Mouse (Mus musculus) forebrain, embryonic 13.5 days (tissue): ENCODE measurements around the gene Psmd9. TPM values are rescaled to one million over a fixed set of nuclear protein-coding genes. Genes with fewer than 3 reads are reported as not detected.
A peak's percentile ranks its signal among the peaks of the same experiment; 100 is the strongest.

ENCODE experiments used
- ATAC-seq: fragments of 200-750 bp; cut with Nextera tagmentation; 2 replicates; pipeline ENCODE4 v1.8.0; 2017
- H3K27ac ChIP-seq: fragments of 300-500 bp; sonication (generic); 2 replicates; pipeline ENCODE4 v1.5.1; 2015; ENCODE audit warnings: inconsistent platforms, mild to moderate bottlenecking, moderate library complexity
- H3K27me3 ChIP-seq: fragments of 300-500 bp; sonication (generic); 2 replicates; pipeline ENCODE4 v1.6.1; 2015; ENCODE audit warnings: mild to moderate bottlenecking, inconsistent platforms
- H3K36me3 ChIP-seq: fragments of 300-500 bp; sonication (generic); 2 replicates; pipeline ENCODE4 v1.6.1; 2015; ENCODE audit warnings: mild to moderate bottlenecking, inconsistent platforms; ENCODE audit not compliant: poor library complexity, severe bottlenecking
- H3K4me1 ChIP-seq: fragments of 300-500 bp; sonication (generic); 2 replicates; pipeline ENCODE4 v1.6.1; 2015; ENCODE audit warnings: inconsistent platforms
- H3K4me2 ChIP-seq: fragments of 300-500 bp; sonication (generic); 2 replicates; pipeline ENCODE4 v1.6.1; 2015; ENCODE audit warnings: inconsistent platforms, mild to moderate bottlenecking, moderate library complexity
- H3K4me3 ChIP-seq: fragments of 300-500 bp; sonication (generic); 2 replicates; pipeline ENCODE4 v1.5.1; 2015; ENCODE audit warnings: mild to moderate bottlenecking, inconsistent platforms
- H3K9ac ChIP-seq: fragments of 300-500 bp; sonication (generic); 2 replicates; pipeline ENCODE4 v1.6.1; 2015; ENCODE audit warnings: mild to moderate bottlenecking, inconsistent platforms
- H3K9me3 ChIP-seq: fragments of 300-500 bp; sonication (generic); replicated peaks from 2 replicates; pipeline ENCODE4 v1.6.1; 2016; ENCODE audit warnings: inconsistent platforms
- WGBS: fragments of 180-500 bp; shearing (Covaris S2); methylation state at CpG from one replicate; pipeline ENCODE4 v1.1.7; 2015; 5-methylcytosine and 5-hydroxymethylcytosine counted together
- polyA plus RNA-seq: library from polyadenylated mRNA; unstranded; fragments of >200 nt; fragmentation: Nextera tagmentation; extraction: Ambion mirVana; gene quantifications from 2 replicates; pipeline ENCODE4 v1.2.1, GENCODE M21; 2015

Psmd9 gene
- 75.5 and 77.3 TPM in 2 replicates for polyA plus RNA-seq

GRCm38 (mm10) chr5:123169284-123169683 is at the start of gene Psmd9:
Gene Psmd9, plus strand, starts transcription at chr5:123169413.
- H3K36me3 ChIP-seq, result peaks cover 26% of the 10 kb centered on the region

GRCm38 (mm10) chr5:123120624-123121215 is 48.5 kb upstream of the Psmd9 start:
- H3K36me3 ChIP-seq, result peaks cover 31% of the 10 kb centered on the region
- no peaks in the 10 kb centered on the region for H3K27me3 ChIP-seq
- H3K4me2 ChIP-seq, result no peak overlapping the region
- no peak overlapping the region for H3K27ac ChIP-seq
- H3K9ac ChIP-seq, result no peak overlapping the region
- 66% methylated on average over 7 of the region's 7 CpGs for WGBS
- H3K9me3 ChIP-seq, result no peaks in the 10 kb centered on the region; the same call in 1 of the 2 replicates
- no peak for ATAC-seq
- no peak overlapping the region for H3K4me3 ChIP-seq
- H3K4me1 ChIP-seq, result no peaks in the 10 kb centered on the region

More at GRCm38 (mm10) chr5:123169284-123169683, at the start of gene Psmd9:
- 81% methylated on average over 5 of the region's 5 CpGs for WGBS
- ATAC-seq, result no peak
- H3K4me2 ChIP-seq, result no peak within 1 kb of the TSS
- H3K27ac ChIP-seq, result no peak within 1 kb of the TSS
- no peaks in the 10 kb centered on the region for H3K9me3 ChIP-seq
- H3K4me1 ChIP-seq, result peaks cover 12% of the 10 kb centered on the region
- no peak within 1 kb of the TSS for H3K4me3 ChIP-seq
- no peaks in the 10 kb centered on the region for H3K27me3 ChIP-seq
- no peak within 1 kb of the TSS for H3K9ac ChIP-seq

DNA sequence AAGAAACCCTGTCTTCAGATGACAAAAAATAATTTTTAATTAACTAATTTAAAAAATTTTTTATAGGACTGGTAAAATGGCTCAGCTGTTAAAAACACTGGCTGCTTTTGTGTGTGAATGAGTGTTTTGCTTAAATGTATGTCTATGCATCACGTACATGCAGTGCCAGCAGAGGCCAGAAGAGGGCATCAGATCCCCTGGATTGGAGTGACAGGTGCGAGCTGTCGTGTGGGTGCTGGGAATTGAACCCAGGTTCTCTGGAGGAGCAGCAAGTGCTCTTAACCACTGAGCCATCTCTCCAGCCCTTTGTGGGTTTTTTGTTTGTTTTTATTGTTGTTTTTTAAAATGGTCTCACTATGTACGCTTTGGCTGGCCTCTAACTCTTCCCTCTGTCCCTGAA is 47.0 kb upstream of the Psmd9 start:
- Histone ChIP-seq H3K36me3 (peaks cover 41% of the 10 kb centered on the region), H3K4me2 (no peak overlapping the region)

GRCm38 (mm10) chr5:123125105-123125504 is 44.1 kb upstream of the Psmd9 start:
- Histone ChIP-seq H3K9me3 (no peaks in the 10 kb centered on the region; the same call in 1 of the 2 replicates), H3K4me1 (no peaks in the 10 kb centered on the region), H3K36me3 (peaks cover 62% of the 10 kb centered on the region), H3K27me3 (no peaks in the 10 kb centered on the region), H3K4me2 (no peak overlapping the region), H3K27ac (no peak overlapping the region), H3K9ac (no peak overlapping the region), H3K4me3 (no peak overlapping the region)
- WGBS, result 87% methylated on average over 6 of the region's 6 CpGs
- no peak for ATAC-seq

More for the DNA sequence above, 47.0 kb upstream of the Psmd9 start:
- no peaks in the 10 kb centered on the region; the same call in 1 of the 2 replicates for H3K9me3 ChIP-seq
- no peak overlapping the region for H3K27ac ChIP-seq
- no peak overlapping the region for H3K9ac ChIP-seq
- no peak overlapping the region for H3K4me3 ChIP-seq
- no peak for ATAC-seq
- WGBS, result 82% methylated on average over 4 of the region's 4 CpGs
- no peaks in the 10 kb centered on the region for H3K4me1 ChIP-seq
- no peaks in the 10 kb centered on the region for H3K27me3 ChIP-seq

- ATAC-seq, result no peak
- H3K36me3 ChIP-seq, result peaks cover 69% of the 10 kb centered on the region
- 87% methylated on average over 18 of the region's 18 CpGs for WGBS
These were observed 43.4 kb upstream of the Psmd9 start for GRCm38 (mm10) chr5:123125638-123126406.

DNA sequence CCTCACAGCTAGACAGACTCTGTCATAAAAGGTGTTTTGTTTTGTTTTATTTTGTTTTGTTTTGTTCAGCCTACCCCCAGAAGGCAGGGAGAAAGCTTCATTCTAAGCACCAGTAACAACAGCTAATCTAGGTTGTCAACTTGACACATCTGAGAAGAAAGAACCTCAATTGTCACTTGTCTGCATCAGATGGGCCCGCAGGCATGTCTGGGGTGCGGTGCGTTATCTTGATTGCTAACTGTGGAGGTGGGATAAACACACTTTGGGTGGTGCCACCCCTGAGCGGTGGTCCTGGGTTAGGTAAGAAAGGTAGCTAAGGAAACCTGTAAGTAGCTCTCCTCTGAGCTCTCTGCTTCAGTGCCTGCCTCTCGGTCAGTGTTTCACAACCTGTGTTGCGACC is 42.2 kb upstream of the Psmd9 start:
- peaks cover 8% of the 10 kb centered on the region for H3K4me1 ChIP-seq
- 79% methylated on average over 6 of the region's 6 CpGs for WGBS
- peaks cover 73% of the 10 kb centered on the region for H3K36me3 ChIP-seq
- H3K9ac ChIP-seq, result no peak overlapping the region
- no peak overlapping the region for H3K27ac ChIP-seq
- no peak overlapping the region for H3K4me3 ChIP-seq
- H3K4me2 ChIP-seq, result no peak overlapping the region
- no peaks in the 10 kb centered on the region for H3K27me3 ChIP-seq
- no peak for ATAC-seq
- no peaks in the 10 kb centered on the region; the same call in 1 of the 2 replicates for H3K9me3 ChIP-seq

More at GRCm38 (mm10) chr5:123125638-123126406, 43.4 kb upstream of the Psmd9 start:
- Histone ChIP-seq H3K9me3 (no peaks in the 10 kb centered on the region; the same call in 1 of the 2 replicates), H3K4me2 (no peak overlapping the region), H3K4me3 (no peak overlapping the region), H3K9ac (no peak overlapping the region), H3K27ac (no peak overlapping the region), H3K27me3 (no peaks in the 10 kb centered on the region), H3K4me1 (no peaks in the 10 kb centered on the region)

GRCm38 (mm10) chr5:123128426-123129169 is 40.6 kb upstream of the Psmd9 start:
- Histone ChIP-seq H3K36me3 (peaks cover 63% of the 10 kb centered on the region), H3K9ac (no peak overlapping the region), H3K9me3 (no peaks in the 10 kb centered on the region)

GRCm38 (mm10) chr5:123129170-123129757 is 39.9 kb upstream of the Psmd9 start:
- 85% methylated on average over 10 of the region's 10 CpGs for WGBS
- no peak overlapping the region for H3K9ac ChIP-seq
- no peak for ATAC-seq
- H3K4me1 ChIP-seq, result peaks cover 30% of the 10 kb centered on the region
- H3K27me3 ChIP-seq, result no peaks in the 10 kb centered on the region
- no peak overlapping the region for H3K27ac ChIP-seq
- no peak overlapping the region for H3K4me3 ChIP-seq
- no peak overlapping the region for H3K4me2 ChIP-seq
- peaks cover 64% of the 10 kb centered on the region for H3K36me3 ChIP-seq
- H3K9me3 ChIP-seq, result no peaks in the 10 kb centered on the region

More at GRCm38 (mm10) chr5:123128426-123129169, 40.6 kb upstream of the Psmd9 start:
- Histone ChIP-seq H3K4me3 (no peak overlapping the region), H3K27ac (no peak overlapping the region), H3K27me3 (no peaks in the 10 kb centered on the region), H3K4me2 (no peak overlapping the region), H3K4me1 (peaks cover 24% of the 10 kb centered on the region)
- ATAC-seq, result no peak
- WGBS, result 68% methylated on average over 10 of the region's 10 CpGs

DNA sequence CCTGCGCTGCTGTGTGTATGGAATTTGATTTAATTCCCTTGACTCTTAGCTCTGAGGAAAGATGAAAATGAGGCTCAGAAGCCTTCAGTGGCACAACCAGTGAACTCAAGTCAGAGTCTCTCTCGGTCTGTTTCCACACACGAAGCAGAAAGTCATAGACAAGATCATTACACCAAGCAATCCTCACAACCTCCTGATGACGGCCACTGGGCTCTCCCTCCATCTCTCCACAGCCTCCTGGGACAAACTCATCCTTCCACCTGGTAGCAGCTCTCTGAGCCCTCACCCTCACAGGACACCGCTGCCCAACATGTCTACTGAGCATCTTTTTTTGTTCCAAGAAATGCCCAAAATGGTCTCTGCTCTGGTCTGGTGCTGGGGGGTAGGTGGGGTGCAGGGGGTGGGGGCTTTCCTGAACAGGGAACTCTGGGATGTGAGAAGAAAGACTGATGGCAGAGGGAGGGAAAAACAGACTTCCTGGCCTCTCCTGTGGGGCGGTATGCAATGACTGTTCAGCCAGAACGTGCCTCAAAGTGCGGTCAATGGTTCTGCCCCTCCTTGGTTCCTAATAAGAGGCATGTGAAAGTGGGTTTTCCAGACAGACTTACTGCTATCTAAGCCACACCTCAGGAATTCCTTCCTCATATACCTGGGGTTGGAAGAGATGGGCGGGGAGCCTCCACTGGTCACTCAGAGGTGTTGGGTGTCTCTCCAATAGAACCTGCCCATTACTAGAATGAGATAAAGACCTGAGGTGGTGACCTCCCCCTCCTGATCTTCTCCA is 39.0 kb upstream of the Psmd9 start:
- WGBS, result 91% methylated on average over 9 of the region's 9 CpGs
- Histone ChIP-seq H3K9me3 (no peaks in the 10 kb centered on the region), H3K36me3 (peaks cover 69% of the 10 kb centered on the region), H3K9ac (no peak overlapping the region), H3K27me3 (no peaks in the 10 kb centered on the region), H3K4me2 (no peak overlapping the region), H3K4me3 (no peak overlapping the region), H3K4me1 (peaks cover 40% of the 10 kb centered on the region), H3K27ac (peak overlapping the region; percentile 27)
- ATAC-seq, result no peak

DNA sequence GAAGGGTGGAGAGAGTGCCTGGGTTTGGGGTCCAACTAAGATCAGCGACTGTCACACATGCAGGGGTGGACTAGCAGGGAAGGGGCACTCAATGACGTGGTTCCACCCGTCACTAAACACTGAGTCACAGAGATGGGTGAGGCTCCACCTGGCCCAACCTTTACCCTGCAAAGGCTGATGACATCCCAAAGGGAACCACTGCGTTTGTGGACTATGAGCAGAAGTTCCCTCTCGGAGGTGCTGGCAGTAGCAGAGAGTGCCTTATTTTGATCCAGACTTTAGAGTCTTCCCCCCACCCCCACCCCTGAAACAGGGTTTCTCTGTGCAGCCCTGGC is 38.4 kb upstream of the Psmd9 start:
- H3K4me1 ChIP-seq, result peaks cover 45% of the 10 kb centered on the region
- no peak overlapping the region for H3K27ac ChIP-seq
- ATAC-seq, result no peak
- H3K27me3 ChIP-seq, result no peaks in the 10 kb centered on the region
- peaks cover 69% of the 10 kb centered on the region for H3K36me3 ChIP-seq
- no peak overlapping the region for H3K4me3 ChIP-seq
- 86% methylated on average over 5 of the region's 5 CpGs for WGBS
- H3K9ac ChIP-seq, result no peak overlapping the region
- no peaks in the 10 kb centered on the region for H3K9me3 ChIP-seq
- no peak overlapping the region for H3K4me2 ChIP-seq

- peak; percentile 48 for ATAC-seq
- H3K36me3 ChIP-seq, result peaks cover 65% of the 10 kb centered on the region
- WGBS, result 4% methylated on average over 44 of the region's 44 CpGs
These were observed 36.7 kb upstream of the Psmd9 start, which contains the start of gene Rhof for GRCm38 (mm10) chr5:123132308-123133071. Gene Rhof, minus strand, starts transcription at chr5:123132692.

More at GRCm38 (mm10) chr5:123132308-123133071, 36.7 kb upstream of the Psmd9 start, which contains the start of gene Rhof:
- Histone ChIP-seq H3K4me3 (peak within 1 kb of the TSS; percentile 94), H3K4me2 (peak within 1 kb of the TSS; percentile 96), H3K27me3 (no peaks in the 10 kb centered on the region), H3K27ac (peak within 1 kb of the TSS; percentile 100), H3K9ac (peak within 1 kb of the TSS; percentile 63), H3K4me1 (peaks cover 63% of the 10 kb centered on the region), H3K9me3 (no peaks in the 10 kb centered on the region)
